Mouse (Mus musculus) brain, adult 2 months (tissue): ENCODE results near the gene Tfcp2.
"Not testable (repeated sequence)": the region's sequence is repeated elsewhere in the genome, so short reads cannot be mapped to it uniquely, and the experiment has no call there.

Experiments used
- DNase-seq: peaks from one replicate; pipeline ENCODE4 v3.0.0; 2011; ENCODE audit warnings: low read depth, low spot score

Tfcp2 gene

DNA sequence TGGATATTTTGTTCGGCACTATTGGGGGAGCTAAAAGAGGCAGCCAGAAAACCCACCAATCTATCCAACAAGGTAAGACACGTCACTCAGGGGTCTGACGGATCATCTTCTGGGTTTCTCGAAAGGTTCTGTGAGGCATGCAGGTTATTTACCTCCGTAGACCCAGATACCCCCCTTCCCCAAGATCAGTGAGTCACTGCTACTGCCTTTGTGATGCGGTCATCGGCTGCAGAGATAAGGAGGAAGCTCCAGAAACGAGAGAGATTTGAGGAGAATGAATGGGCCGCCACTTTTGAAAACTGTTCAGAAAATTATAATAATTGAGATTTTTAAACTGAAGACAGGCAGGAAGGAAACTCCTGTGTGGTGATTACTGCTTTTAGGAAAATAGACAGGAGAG is 4.6 kb upstream of the Tfcp2 start:
- DNase-seq = no peak

GRCm38 (mm10) chr15:100555965-100556364 is 4.2 kb upstream of the Tfcp2 start:
- DNase-seq = no peak

GRCm38 (mm10) chr15:100550280-100550679 is 1.5 kb downstream of the Tfcp2 start:
- peak; percentile 37 for DNase-seq

- DNase-seq = not testable (repeated sequence)
Measured at GRCm38 (mm10) chr15:100543651-100544030, 8.2 kb downstream of the Tfcp2 start.

DNA sequence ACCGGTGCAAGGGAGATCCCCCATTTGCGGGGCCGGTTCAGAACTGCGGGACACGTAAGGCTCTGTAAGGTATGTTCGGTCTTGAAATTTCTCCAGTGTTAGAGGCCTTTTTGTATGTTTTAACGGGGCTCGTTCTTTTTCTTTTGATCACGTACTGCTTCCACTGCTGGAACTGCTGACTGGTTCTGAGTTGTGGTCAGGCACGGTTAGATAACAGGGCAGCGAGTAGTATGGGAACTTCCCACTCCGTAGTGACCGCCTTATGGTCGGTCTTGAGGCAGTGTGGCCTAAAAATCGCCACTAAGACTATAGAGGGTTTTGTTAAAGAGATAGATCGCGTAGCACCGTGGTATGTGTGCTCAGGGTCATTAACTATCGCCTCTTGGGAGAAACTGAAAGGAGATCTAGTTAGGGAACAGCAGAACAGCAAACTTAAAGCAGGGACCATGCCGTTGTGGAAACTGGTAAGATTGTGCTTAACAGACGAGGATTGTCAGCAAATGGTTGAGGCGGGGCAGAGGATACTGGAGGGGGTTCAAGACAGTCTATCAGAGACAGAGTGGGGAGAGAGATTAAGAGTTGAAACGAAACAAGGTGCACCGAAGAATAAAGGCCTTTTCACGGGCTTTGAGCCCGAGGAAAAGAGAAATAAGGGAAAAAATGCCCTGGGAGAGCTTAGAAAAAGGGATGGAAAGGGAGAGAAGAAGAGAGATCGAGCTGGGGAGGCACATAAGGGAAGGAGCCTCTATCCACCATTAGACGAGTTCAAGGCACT is 8.7 kb downstream of the Tfcp2 start:
- DNase-seq = not testable (repeated sequence)

GRCm38 (mm10) chr15:100541426-100541825 is 10.4 kb downstream of the Tfcp2 start:
- DNase-seq = no peak

GRCm38 (mm10) chr15:100541001-100541400 is 10.8 kb downstream of the Tfcp2 start:
- not testable (repeated sequence) for DNase-seq

- DNase-seq = no peak
Measured at GRCm38 (mm10) chr15:100539411-100539810, 12.4 kb downstream of the Tfcp2 start.

DNA sequence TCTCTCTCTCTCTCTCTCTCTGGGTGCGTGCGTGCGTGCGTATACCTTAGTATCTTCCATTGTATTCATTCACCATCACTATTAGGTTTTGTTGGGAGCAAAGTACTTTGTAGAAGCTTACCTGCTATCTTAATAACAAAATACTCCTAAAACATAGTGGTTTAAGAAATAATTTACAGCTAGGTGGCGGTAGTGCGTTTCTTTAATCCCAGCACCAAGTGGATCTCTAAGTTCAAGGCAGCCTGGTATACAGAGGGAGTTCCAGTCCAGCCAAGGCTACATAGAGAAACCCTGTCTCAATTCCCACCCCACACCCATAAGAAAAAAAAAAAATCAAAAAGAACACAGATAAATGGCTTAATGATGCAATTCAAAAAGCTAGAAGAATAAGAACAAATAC is 13.9 kb downstream of the Tfcp2 start:
- DNase-seq = peak; percentile 61

- DNase-seq = no peak
Measured at GRCm38 (mm10) chr15:100527900-100528299, 23.9 kb downstream of the Tfcp2 start.

GRCm38 (mm10) chr15:100525405-100525804 is 26.4 kb downstream of the Tfcp2 start:
- no peak for DNase-seq

DNA sequence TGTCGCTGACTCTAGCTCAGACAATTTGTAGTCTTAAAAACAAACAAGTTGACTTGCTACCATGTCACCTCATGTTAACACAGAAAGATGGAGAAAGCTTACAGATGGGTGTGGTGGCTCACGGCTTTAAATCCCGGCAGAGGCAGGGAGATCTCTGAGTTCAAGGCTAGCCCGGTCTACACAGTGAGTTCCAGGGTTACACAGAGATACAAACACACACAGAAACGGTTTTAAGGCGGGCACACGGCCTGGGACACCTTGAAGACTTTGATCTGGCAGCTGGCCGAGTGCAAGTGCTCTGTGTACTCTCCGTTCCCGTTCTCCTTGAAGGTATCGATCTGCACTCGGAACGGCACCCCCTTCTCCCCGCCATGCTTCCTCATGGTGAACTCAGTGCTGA is 31.5 kb downstream of the Tfcp2 start:
- no peak for DNase-seq

GRCm38 (mm10) chr15:100515121-100515520 is 36.7 kb downstream of the Tfcp2 start:
- DNase-seq = no peak

DNA sequence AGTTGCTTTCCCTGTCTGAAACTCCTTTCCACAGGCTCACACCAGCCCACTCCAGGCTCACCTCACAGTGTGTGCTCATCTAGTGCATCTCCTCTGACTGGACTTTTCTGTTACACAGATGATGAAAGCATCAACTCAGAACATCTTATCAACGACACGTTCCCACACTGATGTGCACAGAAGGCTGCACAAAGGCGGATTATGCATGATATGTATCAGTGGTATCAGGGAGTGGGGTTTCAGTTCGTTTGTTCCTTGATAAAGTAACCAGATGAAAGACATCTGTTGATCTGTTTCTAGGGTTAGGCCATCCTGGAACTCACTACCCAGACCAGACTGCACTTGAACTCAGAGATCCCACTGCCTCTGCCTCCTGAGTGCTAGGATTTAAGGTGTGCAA is 38.4 kb downstream of the Tfcp2 start:
- no peak for DNase-seq

- DNase-seq = no peak
Measured at GRCm38 (mm10) chr15:100510072-100510471, 41.7 kb downstream of the Tfcp2 start.

GRCm38 (mm10) chr15:100508454-100509167 is 43.2 kb downstream of the Tfcp2 start:
- DNase-seq = peak; percentile 64

GRCm38 (mm10) chr15:100499506-100499905 is 52.3 kb downstream of the Tfcp2 start:
- DNase-seq = not testable (repeated sequence)

DNA sequence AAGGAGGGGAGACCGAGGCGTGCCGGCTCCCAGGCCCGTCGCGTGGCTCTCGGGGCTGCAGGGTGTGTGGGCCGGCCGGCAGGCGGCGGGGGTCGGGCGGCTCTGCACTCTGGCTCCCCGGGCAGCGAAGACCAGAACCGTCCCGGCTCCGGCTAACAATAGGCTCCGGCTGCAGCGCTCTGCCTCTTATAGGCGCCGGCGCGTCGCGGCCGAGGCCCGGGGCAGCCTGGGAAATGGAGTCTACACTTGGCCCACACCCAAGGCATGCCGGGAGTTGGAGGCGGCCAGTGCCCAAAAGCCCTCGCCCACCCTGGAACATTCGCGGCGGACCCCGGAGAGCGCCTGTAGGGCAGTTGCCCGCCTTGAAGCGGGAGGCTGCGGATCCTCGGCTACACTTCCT is 56.7 kb downstream of the Tfcp2 start, which contains the start of gene Csrnp2:
Csrnp2 (minus strand) TSS at position 387 of the 400 bp plus-strand sequence.
- peak; percentile 96 for DNase-seq

- peak; percentile 74 for DNase-seq
Measured at GRCm38 (mm10) chr15:100494647-100495046, 57.2 kb downstream of the Tfcp2 start.

DNA sequence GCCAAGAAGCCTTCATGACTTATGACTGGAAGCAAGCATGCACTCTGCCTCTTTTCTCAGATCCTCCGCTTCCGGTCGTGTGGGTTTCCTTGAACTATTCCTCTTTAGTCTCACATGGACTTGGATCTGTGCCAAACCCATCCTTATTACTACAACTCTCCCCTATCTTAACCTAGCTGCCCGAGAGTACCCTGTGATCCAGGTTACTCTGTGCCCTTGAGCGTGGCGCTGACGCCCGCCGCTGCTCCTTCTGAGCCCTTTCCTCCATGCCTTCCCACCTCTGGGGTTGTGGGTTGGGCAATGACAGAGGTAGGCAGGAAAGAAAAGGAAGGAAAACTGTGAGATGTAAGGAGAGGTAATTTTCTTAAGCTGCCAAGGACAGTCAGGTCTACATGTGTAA is 59.8 kb downstream of the Tfcp2 start:
- DNase-seq = no peak

- DNase-seq = peak; percentile 57
Measured at GRCm38 (mm10) chr15:100489263-100489662, 62.5 kb downstream of the Tfcp2 start.

- not testable (repeated sequence) for DNase-seq
Measured at GRCm38 (mm10) chr15:100488297-100488696, 63.5 kb downstream of the Tfcp2 start.

- no peak for DNase-seq
Measured at GRCm38 (mm10) chr15:100487050-100487449, 64.8 kb downstream of the Tfcp2 start.
